Mouse (Mus musculus): ENCODE data around the gene Bmp2.

DNA sequence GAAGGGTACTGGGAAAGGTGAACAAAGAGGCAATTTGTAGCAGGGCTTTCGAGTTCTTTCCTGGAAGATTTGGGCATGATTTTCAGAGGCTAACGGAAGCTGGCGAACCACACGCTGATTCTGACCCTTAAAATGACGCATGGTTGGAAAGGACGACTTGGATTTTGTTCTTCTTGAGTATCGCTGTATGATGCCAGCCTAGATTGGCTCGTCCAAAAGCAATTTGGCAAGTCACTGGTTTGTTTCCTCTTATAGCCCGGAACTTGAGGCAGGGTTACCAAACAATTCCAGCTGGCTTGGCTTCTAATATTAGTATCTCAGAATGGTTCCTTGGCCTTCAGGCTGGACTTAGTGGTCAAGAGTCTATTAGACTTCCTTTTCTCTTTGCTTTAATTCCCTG is 22.6 kb upstream of the Bmp2 start:
- no peak for TF ChIP-seq NELFE (IDR thresholded peaks at IDR 0.05; ENCODE audit: low read depth, low read length)
- TF ChIP-seq MYC (IDR thresholded peaks at IDR 0.05; ENCODE audit: low read depth, low read length), result no peak
- TF ChIP-seq MAX (IDR thresholded peaks at IDR 0.05; ENCODE audit: low read length), result no peak
- no peak for TF ChIP-seq KAT2A (IDR thresholded peaks at IDR 0.05; ENCODE audit: insufficient replicate concordance, low read length)
- no peak for TF ChIP-seq TCF12 (IDR thresholded peaks at IDR 0.05; ENCODE audit: low read depth, low read length)
- TF ChIP-seq POLR2A (IDR thresholded peaks at IDR 0.05; ENCODE audit: low read depth, low read length), result no peak
- no peak for TF ChIP-seq EP300 (IDR thresholded peaks at IDR 0.05; ENCODE audit: low read length)
- no peak for TF ChIP-seq CHD1 (IDR thresholded peaks at IDR 0.05; ENCODE audit: low read depth, low read length)
